Mouse (Mus musculus): Measurements from ENCODE around the gene Ftl1.
A peak's percentile ranks its signal among the peaks of the same experiment; 100 is the strongest.
"Not testable (repeated sequence)": the region's sequence is repeated elsewhere in the genome, so short reads cannot be mapped to it uniquely, and the experiment has no call there.

The Ftl1 gene

DNA sequence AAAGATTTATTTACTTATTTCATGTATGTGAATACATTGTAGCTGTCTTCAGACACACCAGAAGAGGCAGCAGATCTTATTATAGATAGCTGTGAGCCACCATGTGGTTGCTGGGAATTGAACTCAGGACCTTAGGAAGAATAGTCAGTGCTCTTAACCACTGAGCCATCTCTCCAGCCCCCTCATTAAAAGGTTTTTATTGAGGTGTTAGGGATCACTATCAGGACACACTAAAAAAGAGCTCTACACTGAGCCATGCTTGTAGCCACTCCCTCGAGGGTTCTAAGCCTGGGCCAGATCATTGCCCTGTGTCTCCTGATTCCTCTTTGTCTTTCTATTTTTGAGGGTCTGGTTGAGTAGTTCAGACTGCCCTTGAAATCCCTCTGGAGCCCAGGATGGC is 16.8 kb upstream of the Ftl1 start:
- no peak for DNase-seq (ENCODE audit: low read depth, low spot score)

DNA sequence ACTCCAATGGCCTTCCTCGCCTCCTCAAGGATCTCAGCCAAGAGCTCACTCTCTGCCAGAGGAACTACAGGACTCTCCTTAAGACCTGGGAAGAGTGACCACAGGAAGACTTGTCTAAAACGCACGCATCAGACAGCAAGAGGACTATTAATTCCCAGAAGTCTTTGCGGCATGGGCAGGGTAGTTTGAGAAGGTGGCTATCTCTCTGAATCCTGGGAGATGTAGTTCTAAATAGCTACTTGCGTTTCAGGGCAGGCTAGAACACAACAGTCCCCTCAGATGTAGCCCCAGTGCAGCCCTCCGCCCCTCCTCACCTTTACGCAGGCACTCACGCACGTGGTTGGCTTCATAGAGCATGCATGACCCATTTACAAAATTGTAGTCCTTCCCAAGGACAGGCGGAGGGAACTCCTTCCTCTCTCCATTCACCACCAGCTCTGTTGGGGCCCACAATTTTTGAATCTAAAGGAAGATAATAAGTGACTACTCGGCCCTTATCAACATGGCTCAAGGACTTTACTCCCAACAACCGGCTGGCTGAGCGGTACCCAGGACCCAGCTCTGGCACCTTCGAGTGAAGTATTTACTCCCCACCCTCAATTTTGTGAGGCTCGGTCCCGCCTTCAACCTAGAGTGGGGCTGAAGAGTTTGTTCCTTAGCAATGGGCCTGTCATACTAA is 15.7 kb upstream of the Ftl1 start:
- DNase-seq (ENCODE audit: low read depth, low spot score) = no peak

DNA sequence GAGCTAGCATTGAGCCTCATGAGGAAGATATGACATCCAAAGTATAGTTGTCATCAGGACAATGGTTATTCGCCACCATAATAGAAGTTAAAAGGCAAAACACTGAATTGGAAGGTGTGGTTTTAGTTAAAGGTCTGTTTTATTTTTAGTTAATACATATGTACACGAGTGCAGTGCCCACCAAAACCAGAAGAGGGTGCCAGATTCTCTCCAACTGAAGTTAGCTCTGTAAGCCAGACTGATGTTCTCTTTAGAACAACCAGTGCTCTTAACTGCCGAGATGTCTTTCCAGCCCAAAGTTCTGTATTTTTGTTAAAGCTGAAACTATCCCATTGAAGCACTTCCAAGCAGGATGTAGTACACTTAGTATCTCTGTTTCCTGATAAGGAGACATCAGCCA is 11.2 kb upstream of the Ftl1 start:
- no peak for DNase-seq (ENCODE audit: low read depth, low spot score)

DNA sequence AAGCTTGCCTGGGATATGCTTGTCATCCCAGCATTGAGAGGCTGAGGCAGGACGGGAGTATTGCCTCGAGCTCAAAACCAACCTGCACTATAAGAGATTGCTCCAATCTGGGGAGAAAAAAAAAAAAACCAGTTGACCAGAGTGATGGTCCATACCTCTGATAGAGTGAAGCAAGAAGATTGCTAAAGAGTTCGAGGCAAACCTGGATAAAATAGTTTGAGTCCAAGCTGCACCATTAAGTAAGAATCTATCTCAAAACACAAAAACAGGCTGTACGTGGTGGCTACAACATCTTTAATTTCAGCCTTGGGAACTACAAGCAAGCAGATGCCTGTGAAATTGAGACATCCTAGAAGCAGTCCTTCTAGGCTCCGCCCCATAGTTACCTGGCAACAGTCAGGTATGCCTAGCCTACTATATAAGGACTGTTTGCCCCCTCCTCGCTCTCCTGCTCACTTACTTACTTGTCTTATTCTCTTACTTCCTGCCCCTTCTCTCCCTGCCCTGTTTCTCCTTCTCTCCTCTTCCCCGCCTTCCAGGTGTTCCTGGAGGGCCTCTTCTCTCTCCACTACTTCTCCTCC is 7.5 kb upstream of the Ftl1 start:
- no peak for DNase-seq (ENCODE audit: low read depth, low spot score)

GRCm38 (mm10) chr7:45466283-45467089 is 6.8 kb upstream of the Ftl1 start, which contains the start of gene Bax:
TSS of gene Bax (minus strand) at chr7:45466898.
- DNase-seq (ENCODE audit: low read depth, low spot score) = peak; percentile 92

GRCm38 (mm10) chr7:45465549-45465948 is 5.9 kb upstream of the Ftl1 start:
- DNase-seq (ENCODE audit: low read depth, low spot score) = no peak

DNA sequence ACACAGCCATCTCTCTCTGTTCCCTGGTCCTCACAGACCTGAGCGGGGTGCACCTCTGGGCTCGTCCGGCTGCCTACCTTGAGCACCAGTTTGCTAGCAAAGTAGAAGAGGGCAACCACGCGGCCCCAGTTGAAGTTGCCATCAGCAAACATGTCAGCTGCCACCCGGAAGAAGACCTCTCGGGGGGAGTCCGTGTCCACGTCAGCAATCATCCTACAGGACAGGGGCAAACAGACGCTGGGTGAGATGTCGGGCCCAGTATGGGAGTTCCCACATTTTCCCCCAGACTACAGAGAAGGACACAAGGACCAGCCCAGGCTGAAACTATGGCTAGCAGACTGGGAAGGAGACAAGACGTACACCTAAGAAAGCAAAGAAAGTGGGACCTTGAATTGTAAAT is 5.4 kb upstream of the Ftl1 start:
- no peak for DNase-seq (ENCODE audit: low read depth, low spot score)

DNA sequence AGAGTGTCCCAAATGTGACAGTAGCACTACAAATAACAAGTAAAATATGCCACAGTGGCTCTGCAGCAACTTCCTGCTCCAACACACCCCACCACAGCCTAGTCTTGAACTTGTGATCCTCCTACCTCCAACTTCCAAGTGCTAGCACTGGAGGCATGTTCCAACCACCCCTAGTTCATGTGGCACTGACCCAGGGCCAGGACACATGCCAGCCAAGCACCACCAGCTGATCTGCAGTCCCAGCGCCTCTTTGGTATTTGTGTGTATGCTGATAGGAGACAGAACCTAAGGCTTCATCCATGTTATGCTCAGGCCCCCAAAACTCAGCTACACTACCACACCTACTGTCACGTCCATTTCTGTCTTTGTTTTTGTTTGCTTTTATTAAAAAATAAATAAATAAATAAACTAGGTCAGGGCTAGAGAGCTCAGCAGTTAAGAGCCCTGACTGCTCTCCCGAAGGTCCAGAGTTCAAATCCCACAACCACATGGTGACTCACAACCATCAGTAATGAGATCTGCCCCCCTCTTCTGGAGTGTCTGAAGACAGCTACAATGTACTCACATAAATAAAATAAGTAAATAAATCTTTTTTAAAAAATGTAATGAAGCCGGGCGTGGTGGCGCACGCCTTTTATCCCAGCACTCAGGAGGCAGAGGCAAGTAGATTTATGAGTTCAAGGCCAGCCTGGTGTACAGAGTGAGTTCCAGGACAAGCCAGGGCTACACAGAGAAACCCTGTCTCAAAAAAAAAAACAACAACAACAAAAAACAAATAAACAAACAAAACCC is 4.5 kb upstream of the Ftl1 start:
- DNase-seq (ENCODE audit: low read depth, low spot score) = no peak

GRCm38 (mm10) chr7:45462868-45463267 is 3.2 kb upstream of the Ftl1 start:
- not testable (repeated sequence) for DNase-seq (ENCODE audit: low read depth, low spot score)

GRCm38 (mm10) chr7:45462325-45462724 is 2.6 kb upstream of the Ftl1 start:
- DNase-seq (ENCODE audit: low read depth, low spot score) = no peak

DNA sequence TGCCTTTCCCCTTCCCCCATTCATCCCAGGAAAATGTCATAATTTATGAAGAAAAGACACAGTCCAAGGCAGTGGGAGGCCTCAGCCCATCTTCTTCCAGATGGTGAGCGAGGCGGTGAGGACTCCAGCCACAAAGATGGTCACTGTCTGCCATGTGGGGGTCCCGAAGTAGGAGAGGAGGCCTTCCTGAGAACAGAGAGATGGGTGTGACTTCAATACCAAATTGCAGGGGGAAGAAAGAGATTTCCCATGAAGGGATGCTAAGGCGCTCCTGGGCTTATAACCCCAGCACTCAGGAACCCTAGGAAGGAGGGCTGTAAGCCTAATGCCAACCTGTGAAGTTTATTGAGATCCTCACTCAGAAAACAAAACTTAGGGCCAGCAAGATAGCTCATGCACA is 2.1 kb upstream of the Ftl1 start:
- no peak for DNase-seq (ENCODE audit: low read depth, low spot score)

- no peak for DNase-seq (ENCODE audit: low read depth, low spot score)
These were observed 1.6 kb upstream of the Ftl1 start for GRCm38 (mm10) chr7:45461326-45461725.

DNA sequence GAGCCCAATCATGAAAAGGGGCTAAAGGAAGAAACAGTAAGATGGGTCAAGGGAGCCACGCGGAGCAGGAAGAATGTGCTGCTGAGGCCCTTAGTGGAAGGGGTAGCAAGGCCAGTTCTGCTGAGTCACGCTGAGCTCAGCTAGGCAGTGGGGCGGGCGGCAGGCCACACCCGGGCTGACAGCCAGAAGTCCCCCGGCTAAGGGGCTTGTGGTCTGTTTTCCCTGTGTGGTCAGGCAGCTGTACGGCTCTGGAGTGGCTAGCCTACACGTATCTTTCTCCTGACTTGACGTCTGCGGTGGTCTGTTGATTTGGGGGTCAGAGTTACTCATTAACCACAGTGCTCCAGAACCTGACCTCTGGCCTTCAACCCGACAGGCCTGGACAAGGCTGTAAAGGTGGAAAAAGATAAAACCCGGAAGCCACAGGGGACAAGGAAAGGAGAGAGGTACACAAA is 1.2 kb upstream of the Ftl1 start:
- DNase-seq (ENCODE audit: low read depth, low spot score) = no peak

DNA sequence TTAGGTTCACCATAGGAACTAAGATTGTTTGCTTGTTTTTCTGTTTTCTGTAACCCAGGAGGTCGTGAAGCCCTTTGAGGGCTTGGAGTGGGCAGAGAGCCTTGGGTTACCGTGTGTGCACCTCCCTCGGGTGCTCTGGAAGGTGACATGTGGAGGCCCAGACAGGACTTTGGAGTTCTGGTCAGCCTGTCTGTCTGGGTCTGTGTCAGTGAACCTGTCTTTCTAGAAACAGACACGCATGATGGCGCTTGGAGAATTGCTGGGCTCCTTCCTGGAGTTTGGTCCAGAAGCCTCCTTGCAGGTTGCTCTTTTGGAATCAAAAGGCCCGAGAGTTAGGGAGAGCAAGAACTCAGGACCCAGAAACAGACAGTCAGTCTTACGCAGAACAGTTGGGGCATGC is 693 bp upstream of the Ftl1 start:
- DNase-seq (ENCODE audit: low read depth, low spot score) = no peak

DNA sequence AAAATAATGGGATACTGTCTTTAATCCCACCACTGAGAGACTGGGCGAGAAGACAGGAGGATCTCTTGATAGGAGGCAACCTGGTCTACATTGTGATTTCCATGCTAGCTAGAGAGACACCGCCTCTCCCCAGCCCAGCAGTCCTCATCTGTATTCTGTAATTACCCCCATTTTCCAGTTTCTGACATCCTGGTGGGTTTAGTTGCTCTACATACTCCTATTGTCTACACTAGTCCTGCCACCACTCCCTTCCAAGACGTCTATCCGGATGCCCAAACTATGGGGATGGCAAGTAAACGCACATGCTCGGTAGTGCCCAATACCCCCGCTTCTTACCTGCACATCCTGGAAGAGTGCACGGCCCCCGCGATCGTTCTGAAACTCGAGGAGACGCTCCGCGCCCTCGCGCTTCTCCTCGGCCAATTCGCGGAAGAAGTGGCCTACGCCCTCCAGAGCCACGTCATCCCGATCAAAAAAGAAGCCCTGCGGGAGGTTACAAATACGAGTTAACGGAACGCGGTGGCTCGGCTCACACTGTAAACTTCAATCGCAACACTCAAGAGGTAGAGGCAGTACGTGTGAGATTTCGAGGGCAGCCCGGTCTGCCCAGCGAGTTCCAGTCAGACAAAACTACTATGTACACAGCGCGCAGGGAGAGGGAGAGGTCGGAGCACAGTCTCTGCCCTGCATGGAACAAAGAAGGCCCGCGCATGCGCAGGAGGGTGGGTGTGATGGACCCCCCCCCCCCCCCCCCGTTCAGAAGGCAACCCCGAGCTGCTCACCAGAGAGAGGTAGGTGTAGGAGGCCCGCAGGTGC is 728 bp downstream of the Ftl1 start:
- no peak for DNase-seq (ENCODE audit: low read depth, low spot score)

DNA sequence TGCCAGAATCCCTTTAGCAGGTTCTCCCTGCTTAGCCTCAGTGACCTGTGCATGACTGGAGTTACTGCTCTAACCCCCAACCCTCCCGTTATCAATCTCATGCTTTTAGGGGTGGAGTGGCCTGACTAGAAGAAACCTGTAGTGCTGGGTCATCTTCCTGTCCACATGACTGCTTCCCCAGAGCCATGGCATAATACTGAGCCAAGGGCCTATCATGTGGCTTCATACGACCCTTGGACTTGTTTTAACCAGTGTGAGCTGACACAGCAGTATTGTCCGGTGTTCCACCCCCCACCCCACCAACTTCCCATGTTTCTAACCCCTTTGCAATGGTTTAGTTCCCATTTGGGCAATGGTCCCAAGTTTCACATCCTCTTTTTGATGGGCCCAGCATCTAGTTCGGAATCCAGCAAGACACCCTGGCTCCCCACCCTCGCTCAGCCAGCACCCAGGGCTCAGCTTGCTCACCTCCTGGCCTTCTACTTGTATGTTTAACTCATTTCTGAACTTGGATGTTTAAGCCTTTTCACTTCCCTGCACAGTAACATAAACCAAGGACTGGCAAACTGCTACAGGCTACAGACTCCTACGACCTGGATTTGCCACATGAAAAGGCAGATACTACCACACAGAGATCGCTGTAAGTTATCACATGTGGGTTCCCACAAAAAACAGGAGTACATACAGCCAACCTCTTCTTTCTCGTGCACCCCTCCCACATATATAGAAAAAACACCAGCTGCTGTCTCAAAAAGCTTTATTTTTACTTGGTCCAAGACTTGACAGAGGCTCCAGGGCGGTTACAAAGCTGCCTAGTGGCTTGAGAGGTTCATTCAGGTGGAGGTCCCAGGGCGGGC is 2.3 kb downstream of the Ftl1 start:
- DNase-seq (ENCODE audit: low read depth, low spot score) = no peak

DNA sequence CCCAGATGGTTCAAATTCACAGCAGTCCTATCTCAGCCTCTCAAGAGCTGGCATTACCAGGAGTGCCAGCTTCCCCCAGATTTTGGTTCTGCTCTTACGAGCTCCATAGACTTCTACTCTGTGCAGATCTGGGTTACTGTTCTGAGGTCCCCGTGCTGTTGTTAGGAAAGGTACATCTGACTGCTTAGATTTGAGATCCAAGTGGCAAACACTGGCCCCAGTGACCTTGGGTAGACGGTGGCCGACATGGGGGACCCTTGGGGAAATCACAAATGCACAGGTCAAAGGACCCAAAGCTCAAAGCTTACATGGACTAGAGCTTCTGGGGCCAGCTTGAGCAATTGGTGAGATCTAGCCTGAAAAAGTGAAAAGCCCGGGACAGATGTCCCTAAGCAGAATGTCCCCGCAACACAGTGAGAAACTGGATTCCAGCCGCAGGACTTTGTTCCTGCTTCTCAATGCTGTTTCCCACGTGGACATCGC is 2.9 kb downstream of the Ftl1 start:
- no peak for DNase-seq (ENCODE audit: low read depth, low spot score)

DNA sequence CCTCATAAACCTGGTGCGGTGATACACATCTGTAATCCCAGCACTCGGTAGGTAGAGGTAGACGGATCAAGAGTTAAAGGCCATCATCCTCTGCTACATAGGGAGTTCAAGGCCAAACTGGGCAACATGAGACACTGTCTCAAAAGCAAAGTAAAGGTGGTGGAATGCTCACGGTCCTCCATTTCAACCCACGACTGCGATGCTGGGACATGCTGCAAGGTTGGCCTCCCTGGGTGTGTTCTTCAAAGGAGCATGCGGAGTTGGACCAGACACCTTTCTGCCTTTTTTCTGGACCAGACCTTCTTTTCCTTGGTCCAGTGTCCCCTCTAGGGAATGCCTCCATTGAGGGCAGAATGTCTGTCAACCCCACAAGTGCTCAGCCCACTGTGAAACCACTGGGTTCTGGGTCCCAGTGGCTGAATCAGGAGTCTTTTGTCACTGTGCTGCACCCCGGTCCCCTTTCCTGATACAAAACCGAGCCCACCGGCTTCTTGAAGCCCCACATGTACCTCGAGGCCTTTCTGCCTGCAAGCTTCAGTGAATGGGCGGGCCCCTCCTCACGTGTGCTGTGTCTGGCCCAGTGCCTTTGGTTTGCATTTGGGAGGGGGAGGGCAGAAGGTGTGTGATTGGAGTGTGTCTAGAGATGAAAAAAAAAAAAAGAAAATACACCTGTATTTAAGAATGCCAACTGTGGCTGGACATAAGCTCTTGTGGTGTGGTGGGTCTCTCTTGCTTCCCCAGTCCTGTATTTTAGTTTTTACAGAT is 3.6 kb downstream of the Ftl1 start:
- no peak for DNase-seq (ENCODE audit: low read depth, low spot score)

GRCm38 (mm10) chr7:45454971-45455370 is 4.7 kb downstream of the Ftl1 start:
- no peak for DNase-seq (ENCODE audit: low read depth, low spot score)

All from embryo, embryonic 11.5 days (tissue).